Mouse (Mus musculus): ENCODE results near the gene Ptprj.

DNA sequence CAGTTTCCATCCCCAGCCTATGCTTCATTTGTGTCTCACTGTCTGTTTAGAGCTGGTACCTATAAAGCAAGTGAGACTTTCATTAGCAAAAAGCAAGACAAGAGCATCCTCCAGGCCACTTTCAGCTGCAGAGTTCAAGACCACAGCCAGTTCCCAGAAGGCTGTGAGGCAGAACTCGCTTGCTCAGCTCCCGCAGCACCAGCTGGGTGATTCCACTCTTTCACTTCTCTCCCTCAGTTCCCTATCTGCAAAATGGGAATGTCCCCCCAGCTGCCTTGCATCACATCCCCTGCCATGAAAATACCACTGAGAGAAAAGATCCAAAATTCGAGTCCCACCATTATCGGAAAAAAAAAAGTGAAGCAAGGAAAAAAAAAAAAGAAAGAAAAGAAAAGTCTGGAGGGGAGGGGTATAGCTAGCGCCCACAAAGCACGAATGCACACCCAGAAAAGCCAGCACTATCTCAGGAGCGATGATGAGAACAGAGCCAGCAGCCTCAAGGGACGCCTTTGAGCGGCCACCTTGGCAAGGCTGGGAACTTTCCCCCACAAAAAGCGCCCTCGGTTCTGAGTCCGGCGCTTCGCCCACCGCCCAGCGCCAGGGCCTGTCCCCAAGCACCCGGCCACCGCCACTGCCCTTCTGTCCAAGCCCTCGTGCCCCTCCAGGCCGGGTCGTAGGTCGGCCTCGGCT is 1.3 kb downstream of the Ptprj start:
- TF ChIP-seq CTCF (IDR thresholded peaks at IDR 0.05) (no peak), EP300 (IDR thresholded peaks at IDR 0.05) (no peak)

All from lung, postnatal 0 days (tissue).